ENCODE assay signal across 16 mouse cellular contexts in genomic region chrX:12085949-12086348, GRCm38 (mm10).
A peak's percentile ranks its signal among the peaks of the same experiment; 100 is the strongest.
DNase-seq lines count a peak whose midpoint lies in the region; ATAC-seq and TF ChIP-seq lines count a peak whose summit lies in the region.
"Had no signal": no experiment of that assay in that cellular context is flagged by ENCODE, and none has a peak within 500 bp of the region (broad histone marks: within the 10 kb centered on the region; RNA-seq: fewer than 3 reads in every experiment).

No protein-coding gene starts in this region.

- H3K4me2 ChIP-seq in heart, embryonic 15.5 days, result peak overlapping the region; percentile 87; the same call in 1 of the 2 replicates
- H3K4me2 ChIP-seq in midbrain, embryonic 11.5 days, result peak overlapping the region; percentile 7; the same call in 1 of the 2 replicates
- no peak overlapping the region for H3K4me2 ChIP-seq in midbrain, postnatal 0 days (ENCODE audit: low read depth, low read length, poor library complexity, severe bottlenecking)
- peak overlapping the region; percentile 79 for H3K4me2 ChIP-seq in liver, embryonic 14.5 days (ENCODE audit: low read depth)

- WGBS in heart, embryonic 15.5 days, result 22% methylated on average over 10 of the region's 10 CpGs
- 8% methylated on average over 10 of the region's 10 CpGs for WGBS in midbrain, embryonic 11.5 days
- WGBS in midbrain, postnatal 0 days, result 37% methylated on average over 10 of the region's 10 CpGs
- 3% methylated on average over 10 of the region's 10 CpGs for WGBS in liver, embryonic 14.5 days (ENCODE audit: insufficient replicate concordance)

- no peak overlapping the region for H3K9ac ChIP-seq in heart, embryonic 15.5 days
- no peak overlapping the region for H3K9ac ChIP-seq in midbrain, embryonic 11.5 days (ENCODE audit: low read length)
- H3K9ac ChIP-seq in midbrain, postnatal 0 days (replicated peaks; ENCODE audit: low read length, poor library complexity, severe bottlenecking), result no peak overlapping the region
- no peak overlapping the region for H3K9ac ChIP-seq in liver, embryonic 14.5 days (replicated peaks)
- H3K9ac ChIP-seq: embryonic facial prominence, embryonic 13.5 days; limb, embryonic 15.5 days had no signal

- no peak for TF ChIP-seq CTCF in midbrain, postnatal 0 days (IDR thresholded peaks at IDR 0.05)
- no peak for TF ChIP-seq CTCF in G1E (IDR thresholded peaks at IDR 0.05; ENCODE audit: low read depth, low read length)
- TF ChIP-seq CTCF in liver, embryonic 14.5 days (IDR thresholded peaks at IDR 0.05; ENCODE audit: low read depth), result no peak

- no peak for DNase-seq in heart, postnatal 10 days
- DNase-seq in midbrain, embryonic 11.5 days (ENCODE audit: low spot score, missing footprints), result peak; percentile 88
- DNase-seq in midbrain, postnatal 0 days (ENCODE audit: low spot score), result no peak
- no peak for DNase-seq in G1E (ENCODE audit: low spot score)
- no peak for DNase-seq in liver, embryonic 14.5 days (ENCODE audit: low read depth in 3 of 3, low spot score in 3 of 3)
- DNase-seq in gastrocnemius, postnatal 10 days, result no peak
- DNase-seq: cerebellum, adult 11 months; heart, adult 18-20 months; spleen, adult 18-20 months had no signal

- peak; percentile 47; the same call in 1 of the 2 replicates for TF ChIP-seq EP300 in liver, embryonic 14.5 days (IDR thresholded peaks at IDR 0.05; ENCODE audit: low read depth)

- ATAC-seq in heart, embryonic 15.5 days (replicated peaks; ENCODE audit: insufficient number of reproducible peaks, insufficient read depth, low FRiP score, low read depth), result no peak
- ATAC-seq in midbrain, embryonic 11.5 days (ENCODE audit: low FRiP score), result no peak
- ATAC-seq in midbrain, postnatal 0 days (ENCODE audit: low FRiP score), result no peak
- ATAC-seq in G1E (ENCODE audit: extremely low read depth, insufficient number of reproducible peaks, low FRiP score, poor library complexity, severe bottlenecking), result peak; percentile 43
- no peak for ATAC-seq in liver, embryonic 14.5 days (ENCODE audit: insufficient read depth)
- ATAC-seq: activated CD4-positive, CD25-positive, alpha-beta regulatory T cell, adult 4 months; hindbrain, postnatal 0 days had no signal

- H3K9me3 ChIP-seq in heart, embryonic 15.5 days (replicated peaks), result no peaks in the 10 kb centered on the region
- H3K9me3 ChIP-seq in midbrain, embryonic 11.5 days (ENCODE audit: control insufficient read depth, low read length), result no peaks in the 10 kb centered on the region
- H3K9me3 ChIP-seq in midbrain, postnatal 0 days (ENCODE audit: low read length), result no peaks in the 10 kb centered on the region
- H3K9me3 ChIP-seq in G1E (replicated peaks), result no peaks in the 10 kb centered on the region
- no peaks in the 10 kb centered on the region for H3K9me3 ChIP-seq in liver, embryonic 14.5 days (ENCODE audit: control insufficient read depth, low read length)
- H3K9me3 ChIP-seq: embryonic facial prominence, embryonic 13.5 days; forebrain, embryonic 10.5 days; limb, embryonic 15.5 days had no signal

- intact Hi-C loops in heart, postnatal 10 days (cut with DNase I), result loop anchor here (10.0 kb wide), 2 partner anchors 169 to 281 kb away; no protein-coding TSS in a partner anchor

- H3K27me3 ChIP-seq in heart, embryonic 15.5 days, result peaks cover 89% of the 10 kb centered on the region
- H3K27me3 ChIP-seq in midbrain, embryonic 11.5 days (ENCODE audit: control insufficient read depth, insufficient read depth, low read length), result peaks cover 83% of the 10 kb centered on the region
- peaks cover 18% of the 10 kb centered on the region; the same call in 1 of the 2 replicates for H3K27me3 ChIP-seq in midbrain, postnatal 0 days (ENCODE audit: insufficient read depth, low read length)
- no peaks in the 10 kb centered on the region for H3K27me3 ChIP-seq in G1E (ENCODE audit: insufficient read depth, low read length)
- H3K27me3 ChIP-seq in liver, embryonic 14.5 days (ENCODE audit: control insufficient read depth, insufficient read depth, low read length), result peaks cover 96% of the 10 kb centered on the region

- H3K4me3 ChIP-seq in heart, embryonic 15.5 days, result no peak overlapping the region
- H3K4me3 ChIP-seq in midbrain, embryonic 11.5 days (ENCODE audit: low read depth, low read length), result no peak overlapping the region
- H3K4me3 ChIP-seq in midbrain, postnatal 0 days (ENCODE audit: low read depth, low read length), result no peak overlapping the region
- no peak overlapping the region; the same call in 1 of the 2 replicates for H3K4me3 ChIP-seq in G1E (ENCODE audit: low read depth, low read length)
- no peak overlapping the region; a peak in 1 of 4 replicates for H3K4me3 ChIP-seq in liver, embryonic 14.5 days (ENCODE audit: insufficient read depth in 1 of 2, low read depth in 2 of 2, low read length in 2 of 2)

- H3K36me3 ChIP-seq in heart, embryonic 15.5 days, result no peaks in the 10 kb centered on the region
- no peaks in the 10 kb centered on the region for H3K36me3 ChIP-seq in midbrain, embryonic 11.5 days (ENCODE audit: control insufficient read depth, insufficient read depth, low read length)
- H3K36me3 ChIP-seq in midbrain, postnatal 0 days (ENCODE audit: insufficient read depth, low read length), result no peaks in the 10 kb centered on the region
- no peaks in the 10 kb centered on the region for H3K36me3 ChIP-seq in G1E (replicated peaks)
- no peaks in the 10 kb centered on the region for H3K36me3 ChIP-seq in liver, embryonic 14.5 days (replicated peaks; ENCODE audit: control insufficient read depth, insufficient read depth, low read depth)
- H3K36me3 ChIP-seq: embryonic facial prominence, embryonic 13.5 days; forebrain, embryonic 10.5 days; limb, embryonic 15.5 days had no signal

- no peak overlapping the region for H3K27ac ChIP-seq in heart, embryonic 15.5 days
- H3K27ac ChIP-seq in midbrain, embryonic 11.5 days (ENCODE audit: low read depth, low read length), result no peak overlapping the region
- H3K27ac ChIP-seq in midbrain, postnatal 0 days (ENCODE audit: low read depth, low read length), result no peak overlapping the region
- H3K27ac ChIP-seq in liver, embryonic 14.5 days, result no peak overlapping the region
- H3K27ac ChIP-seq: embryonic facial prominence, embryonic 13.5 days; hindbrain, postnatal 0 days; kidney, postnatal 0 days; limb, embryonic 15.5 days had no signal

- H3K4me1 ChIP-seq in heart, embryonic 15.5 days (replicated peaks), result peaks cover 48% of the 10 kb centered on the region
- H3K4me1 ChIP-seq in midbrain, embryonic 11.5 days (ENCODE audit: control insufficient read depth, insufficient read depth, low read length), result peaks cover 55% of the 10 kb centered on the region
- no peaks in the 10 kb centered on the region for H3K4me1 ChIP-seq in midbrain, postnatal 0 days (ENCODE audit: insufficient read depth, low read length)
- peaks cover 54% of the 10 kb centered on the region for H3K4me1 ChIP-seq in G1E (ENCODE audit: insufficient read depth, low read depth, low read length)
- peaks cover 0 to 16% of the 10 kb centered on the region in 2 experiments; a peak in 2 of 4 replicates for H3K4me1 ChIP-seq in liver, embryonic 14.5 days (replicated peaks; ENCODE audit: control insufficient read depth in 2 of 2, insufficient read depth in 2 of 2, low read length in 1 of 2)
